Mouse (Mus musculus) myocyte (in vitro differentiated cells): ENCODE measurements around the gene Dio1.

Experiments
- MAX ChIP-seq: IDR thresholded peaks from one replicate; pipeline ENCODE4 v1.6.1; 2011; ENCODE audit warnings: low read depth, mild to moderate bottlenecking, control low read depth
- MYOD1 ChIP-seq, 3 experiments: IDR thresholded peaks; one replicate each; pipeline ENCODE4 v1.6.1; 2011; ENCODE audit warnings: control low read depth in 2 of 3, low read depth in 2 of 3, mild to moderate bottlenecking in 2 of 3, moderate library complexity in 1 of 3; ENCODE audit not compliant: insufficient read length in 2 of 3, control insufficient read depth in 1 of 3
- POLR2A ChIP-seq: IDR thresholded peaks from one replicate; pipeline ENCODE4 v1.6.1; 2011; ENCODE audit warnings: low read depth, mild to moderate bottlenecking, control low read depth, moderate library complexity; ENCODE audit not compliant: insufficient read length
- POLR2AphosphoS2 ChIP-seq: IDR thresholded peaks from one replicate; pipeline ENCODE4 v1.6.1; 2011; ENCODE audit warnings: low read depth, control low read depth; ENCODE audit not compliant: insufficient read length

GRCm38 (mm10) chr4:107353612-107354011 lies 46.6 kb upstream of the Dio1 start:
- TF ChIP-seq POLR2A (no peak), MAX (no peak), POLR2AphosphoS2 (no peak), MYOD1 (IDR thresholded peaks at IDR 0.05; ENCODE audit: control insufficient read depth in 1 of 3, insufficient read length in 2 of 3, low read depth in 2 of 3) (no peak)
